Mouse (Mus musculus) limb, embryonic 10.5 days (tissue): ENCODE measurements around the gene Egflam. TPM values are rescaled to one million over a fixed set of nuclear protein-coding genes. Genes with fewer than 3 reads are reported as not detected.
A peak's percentile ranks its signal among the peaks of the same experiment; 100 is the strongest.

Experiments used
- DNase-seq: peaks from one replicate; pipeline ENCODE4 v3.0.0-alpha.2; 2017; ENCODE audit warnings: low spot score
- H3K27ac ChIP-seq: fragments of 300-500 bp; sonication (generic); 2 replicates; pipeline ENCODE4 v1.5.1; 2016; ENCODE audit warnings: mild to moderate bottlenecking
- H3K27me3 ChIP-seq: fragments of 300-500 bp; sonication (generic); 2 replicates; pipeline ENCODE4 v1.6.1; 2016; ENCODE audit warnings: low read depth, mild to moderate bottlenecking; ENCODE audit not compliant: poor library complexity, severe bottlenecking
- H3K36me3 ChIP-seq: fragments of 300-500 bp; sonication (generic); 2 replicates; pipeline ENCODE4 v1.6.1; 2016; ENCODE audit warnings: mild to moderate bottlenecking, moderate library complexity
- H3K4me1 ChIP-seq: fragments of 300-500 bp; sonication (generic); 2 replicates; pipeline ENCODE4 v1.6.1; 2016
- H3K4me3 ChIP-seq: fragments of 300-500 bp; sonication (generic); 2 replicates; pipeline ENCODE4 v1.5.1; 2016; ENCODE audit warnings: mild to moderate bottlenecking, moderate library complexity
- H3K9me3 ChIP-seq: fragments of 300-500 bp; sonication (generic); replicated peaks from 2 replicates; pipeline ENCODE4 v1.6.1; 2016; ENCODE audit warnings: mild to moderate bottlenecking
- WGBS: fragments of 180-500 bp; shearing (Covaris S2); methylation state at CpG from one replicate; pipeline ENCODE4 v1.1.7; 2016; 5-methylcytosine and 5-hydroxymethylcytosine counted together
- polyA plus RNA-seq: library from polyadenylated mRNA; unstranded; fragments of >200 nt; fragmentation: Nextera tagmentation; extraction: Ambion mirVana; gene quantifications from 2 replicates; pipeline ENCODE4 v1.2.1, GENCODE M21; 2016

Gene Egflam
- polyA plus RNA-seq, 1 experiment from 2014 or later, result 11.4 TPM

DNA sequence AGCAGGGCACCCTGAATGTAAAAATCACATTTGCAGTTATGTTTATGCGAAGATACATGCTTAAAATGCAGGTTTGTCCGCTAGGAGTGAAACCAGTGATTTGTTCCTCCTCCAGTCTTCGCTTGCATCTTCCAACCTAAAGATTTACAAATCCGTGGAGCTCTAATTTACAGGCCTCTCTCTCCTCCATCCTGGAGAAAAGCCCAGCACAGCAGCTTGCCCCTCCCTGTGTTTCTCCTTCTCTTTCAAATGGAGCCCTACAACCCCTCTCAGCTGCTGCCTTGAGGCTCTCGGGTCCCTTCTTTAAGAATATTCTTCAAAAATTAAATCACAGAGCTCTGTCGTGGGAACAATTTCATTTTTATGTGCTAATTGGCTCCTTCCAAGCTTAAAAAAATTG, 116.6 kb downstream of the Egflam start:
- Histone ChIP-seq H3K4me1 (no peaks in the 10 kb centered on the region), H3K36me3 (no peaks in the 10 kb centered on the region), H3K4me3 (no peak overlapping the region), H3K27me3 (no peaks in the 10 kb centered on the region), H3K27ac (no peak overlapping the region), H3K9me3 (no peaks in the 10 kb centered on the region)
- WGBS, result 71% methylated on average over 6 of the region's 6 CpGs
- DNase-seq, result no peak

GRCm38 (mm10) chr15:7263822-7264221, 134.4 kb downstream of the Egflam start:
- DNase-seq, result peak; percentile 81
- H3K27me3 ChIP-seq, result no peaks in the 10 kb centered on the region
- H3K4me1 ChIP-seq, result no peaks in the 10 kb centered on the region
- H3K9me3 ChIP-seq, result no peaks in the 10 kb centered on the region
- 19% methylated on average over 3 of the region's 3 CpGs for WGBS
- no peaks in the 10 kb centered on the region for H3K36me3 ChIP-seq
- H3K27ac ChIP-seq, result no peak overlapping the region
- H3K4me3 ChIP-seq, result no peak overlapping the region

GRCm38 (mm10) chr15:7263339-7263738, 134.9 kb downstream of the Egflam start:
- no peaks in the 10 kb centered on the region for H3K9me3 ChIP-seq
- no peaks in the 10 kb centered on the region for H3K27me3 ChIP-seq
- H3K27ac ChIP-seq, result no peak overlapping the region
- WGBS, result 94% methylated on average over 9 of the region's 9 CpGs
- H3K36me3 ChIP-seq, result no peaks in the 10 kb centered on the region
- H3K4me3 ChIP-seq, result no peak overlapping the region
- no peak for DNase-seq
- no peaks in the 10 kb centered on the region for H3K4me1 ChIP-seq

DNA sequence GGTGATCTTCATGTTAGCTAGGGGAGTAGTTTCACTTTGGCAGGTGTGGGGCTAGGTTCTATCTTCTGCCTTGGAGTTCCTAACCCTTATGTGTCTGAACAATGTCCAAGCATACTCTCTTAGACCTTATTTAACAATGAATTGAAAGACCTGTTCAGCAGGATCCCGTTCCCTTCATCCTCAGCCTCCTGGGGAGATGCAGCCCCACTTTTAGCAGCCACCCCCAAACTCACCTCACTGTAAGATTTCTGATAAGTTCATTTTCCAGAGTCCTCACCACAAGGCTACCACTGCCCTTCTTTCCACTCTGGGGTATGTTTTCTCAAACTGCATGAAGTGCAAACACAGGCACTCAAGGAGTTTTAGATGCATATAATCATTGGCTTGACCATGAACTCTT, 136.8 kb downstream of the Egflam start:
- Histone ChIP-seq H3K9me3 (no peaks in the 10 kb centered on the region), H3K36me3 (no peaks in the 10 kb centered on the region), H3K4me1 (no peaks in the 10 kb centered on the region), H3K4me3 (no peak overlapping the region), H3K27ac (no peak overlapping the region), H3K27me3 (no peaks in the 10 kb centered on the region)
- 96% methylated on average over 1 of the region's 1 CpGs for WGBS
- DNase-seq, result no peak

GRCm38 (mm10) chr15:7256577-7256976, 141.6 kb downstream of the Egflam start:
- Histone ChIP-seq H3K4me1 (no peaks in the 10 kb centered on the region), H3K27ac (no peak overlapping the region), H3K9me3 (no peaks in the 10 kb centered on the region), H3K36me3 (peaks cover 5% of the 10 kb centered on the region; the same call in 1 of the 2 replicates), H3K4me3 (no peak overlapping the region), H3K27me3 (no peaks in the 10 kb centered on the region)
- 96% methylated on average over 3 of the region's 3 CpGs for WGBS
- DNase-seq, result no peak

DNA sequence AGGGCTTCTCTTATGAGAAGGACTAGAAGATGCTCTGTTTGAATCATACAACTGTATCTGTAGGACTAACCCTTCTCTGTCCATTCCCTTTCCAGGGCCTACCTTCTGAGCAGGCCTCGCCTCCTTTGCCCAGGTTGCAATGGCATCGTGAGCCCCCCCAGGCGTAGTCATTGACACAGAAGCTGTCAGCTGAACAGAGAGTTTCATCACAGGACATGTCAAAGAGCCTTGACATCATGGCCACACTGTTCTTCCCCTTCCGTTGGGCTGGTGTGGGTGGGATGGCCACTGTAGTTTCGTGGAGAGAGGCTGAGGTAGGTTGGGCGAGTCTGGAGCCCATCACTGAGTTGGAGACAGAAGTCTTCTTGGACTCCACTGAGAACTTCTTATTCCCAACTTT, 144.9 kb downstream of the Egflam start:
- 96% methylated on average over 6 of the region's 6 CpGs for WGBS
- H3K9me3 ChIP-seq, result no peaks in the 10 kb centered on the region
- no peaks in the 10 kb centered on the region for H3K27me3 ChIP-seq
- H3K4me1 ChIP-seq, result no peaks in the 10 kb centered on the region
- no peak for DNase-seq
- H3K36me3 ChIP-seq, result peaks cover 25% of the 10 kb centered on the region
- H3K27ac ChIP-seq, result no peak overlapping the region
- no peak overlapping the region for H3K4me3 ChIP-seq

DNA sequence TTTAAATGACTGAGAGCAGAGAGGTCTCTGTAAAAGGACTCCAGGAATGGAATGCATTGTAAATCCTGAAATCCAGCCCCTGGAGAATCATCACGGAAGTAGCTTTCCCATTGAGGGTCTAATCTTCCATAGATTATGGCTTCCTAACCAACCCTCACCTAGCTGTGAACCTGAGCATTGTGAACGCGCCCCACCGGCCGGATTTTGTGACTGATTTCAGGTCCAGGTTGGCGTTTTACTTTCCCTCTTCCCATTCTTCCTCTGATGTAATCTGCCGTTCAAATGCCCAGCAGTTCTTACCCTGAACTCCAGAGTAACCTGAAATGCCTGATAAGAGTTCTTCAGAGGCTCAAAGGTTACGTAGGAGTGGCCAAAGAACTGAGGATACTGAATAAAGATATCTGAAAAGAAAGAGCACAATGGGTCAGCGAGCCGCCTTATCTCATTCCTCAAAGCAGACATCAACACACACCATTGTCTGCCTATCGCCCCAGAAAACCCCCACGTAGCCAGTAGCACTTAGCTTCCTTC, 146.0 kb downstream of the Egflam start:
- no peak overlapping the region for H3K4me3 ChIP-seq
- no peaks in the 10 kb centered on the region for H3K9me3 ChIP-seq
- no peak for DNase-seq
- WGBS, result 82% methylated on average over 12 of the region's 12 CpGs
- peaks cover 25% of the 10 kb centered on the region for H3K36me3 ChIP-seq
- H3K4me1 ChIP-seq, result no peaks in the 10 kb centered on the region
- no peak overlapping the region for H3K27ac ChIP-seq
- H3K27me3 ChIP-seq, result no peaks in the 10 kb centered on the region

DNA sequence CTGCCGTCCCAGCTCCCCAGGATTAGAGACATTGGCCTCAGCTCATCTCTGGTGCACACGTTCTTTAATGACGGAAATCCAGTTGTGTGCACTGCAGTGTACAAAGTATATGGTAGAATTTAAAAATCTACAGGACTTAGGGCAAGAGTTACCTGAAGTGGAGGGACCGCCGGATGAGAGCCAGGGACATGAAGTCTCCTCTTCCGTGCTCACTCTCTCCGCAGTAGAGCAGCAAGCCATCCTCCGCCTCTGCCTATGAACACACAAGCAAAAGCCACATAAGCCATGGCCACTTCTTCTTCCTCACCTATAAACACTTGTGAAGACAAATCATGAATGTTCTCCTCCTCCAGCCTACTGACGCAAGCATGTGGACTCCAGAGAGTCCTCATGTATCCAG, 147.2 kb downstream of the Egflam start:
- H3K4me3 ChIP-seq, result no peak overlapping the region
- peaks cover 25% of the 10 kb centered on the region for H3K36me3 ChIP-seq
- no peak overlapping the region for H3K27ac ChIP-seq
- H3K27me3 ChIP-seq, result no peaks in the 10 kb centered on the region
- H3K9me3 ChIP-seq, result no peaks in the 10 kb centered on the region
- no peaks in the 10 kb centered on the region for H3K4me1 ChIP-seq
- DNase-seq, result no peak
- 97% methylated on average over 9 of the region's 9 CpGs for WGBS

DNA sequence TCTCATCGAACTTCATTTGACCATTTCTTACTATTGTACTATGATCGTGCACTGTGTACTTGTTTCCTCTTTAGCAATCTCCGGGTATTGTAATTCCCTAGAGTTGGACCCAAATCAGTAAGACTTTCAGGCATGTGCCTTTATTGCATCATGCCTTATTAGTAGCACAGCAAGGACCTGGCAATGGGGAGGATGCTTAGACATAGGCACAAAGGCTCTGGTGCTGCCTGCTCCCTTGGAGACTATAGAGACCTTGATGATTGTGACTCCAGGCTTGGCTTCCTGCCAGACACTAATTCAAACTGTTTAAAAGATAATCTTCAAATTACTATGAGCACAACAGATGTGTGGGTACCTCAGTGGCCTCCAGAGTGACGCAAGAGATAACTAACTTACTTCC, 149.0 kb downstream of the Egflam start:
- H3K27ac ChIP-seq, result no peak overlapping the region
- peaks cover 25% of the 10 kb centered on the region for H3K36me3 ChIP-seq
- H3K4me3 ChIP-seq, result no peak overlapping the region
- no peaks in the 10 kb centered on the region for H3K4me1 ChIP-seq
- 96% methylated on average over 4 of the region's 4 CpGs for WGBS
- no peak for DNase-seq
- H3K9me3 ChIP-seq, result no peaks in the 10 kb centered on the region
- no peaks in the 10 kb centered on the region for H3K27me3 ChIP-seq

GRCm38 (mm10) chr15:7247321-7247720, 150.9 kb downstream of the Egflam start:
- 86% methylated on average over 8 of the region's 8 CpGs for WGBS
- H3K4me1 ChIP-seq, result peaks cover 3% of the 10 kb centered on the region
- no peaks in the 10 kb centered on the region for H3K27me3 ChIP-seq
- no peak overlapping the region for H3K27ac ChIP-seq
- no peak overlapping the region for H3K4me3 ChIP-seq
- peaks cover 20% of the 10 kb centered on the region for H3K36me3 ChIP-seq
- DNase-seq, result no peak
- H3K9me3 ChIP-seq, result no peaks in the 10 kb centered on the region

- H3K4me1 ChIP-seq, result peaks cover 6% of the 10 kb centered on the region
- H3K27ac ChIP-seq, result peak overlapping the region; percentile 30; the same call in 1 of the 2 replicates
- peaks cover 2% of the 10 kb centered on the region; the same call in 1 of the 2 replicates for H3K36me3 ChIP-seq
- H3K27me3 ChIP-seq, result no peaks in the 10 kb centered on the region
- H3K4me3 ChIP-seq, result no peak overlapping the region
- no peak for DNase-seq
- no peaks in the 10 kb centered on the region for H3K9me3 ChIP-seq
- WGBS, result 82% methylated on average over 15 of the region's 15 CpGs
These were observed 155.9 kb downstream of the Egflam start for GRCm38 (mm10) chr15:7242161-7242850.

GRCm38 (mm10) chr15:7240950-7241349, 157.2 kb downstream of the Egflam start:
- WGBS, result 83% methylated on average over 3 of the region's 3 CpGs
- Histone ChIP-seq H3K4me3 (no peak overlapping the region), H3K27ac (no peak overlapping the region), H3K36me3 (peaks cover 2% of the 10 kb centered on the region; the same call in 1 of the 2 replicates), H3K9me3 (no peaks in the 10 kb centered on the region), H3K4me1 (peaks cover 6% of the 10 kb centered on the region), H3K27me3 (no peaks in the 10 kb centered on the region)
- DNase-seq, result no peak

DNA sequence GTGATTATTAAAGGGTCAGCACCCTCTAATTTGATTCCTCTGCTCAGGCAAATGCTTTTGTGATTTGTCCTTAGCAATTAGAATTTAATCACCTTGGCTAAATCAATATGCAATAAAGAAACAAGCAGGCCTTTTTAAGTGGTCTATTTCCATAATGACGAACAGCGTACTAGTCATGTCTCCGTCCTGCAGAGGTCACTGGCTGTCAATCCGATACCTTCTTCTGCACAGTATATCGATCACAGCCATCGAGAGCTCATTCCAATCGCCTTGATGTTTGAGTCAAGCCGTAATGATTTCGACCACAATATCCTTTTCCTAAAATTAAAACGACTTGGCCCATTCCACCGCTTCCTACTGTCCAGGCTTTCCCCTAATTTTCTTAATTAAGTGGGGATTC, 158.3 kb downstream of the Egflam start:
- Histone ChIP-seq H3K36me3 (peaks cover 2% of the 10 kb centered on the region; the same call in 1 of the 2 replicates), H3K4me1 (peaks cover 6% of the 10 kb centered on the region), H3K27me3 (no peaks in the 10 kb centered on the region), H3K27ac (no peak overlapping the region), H3K9me3 (no peaks in the 10 kb centered on the region), H3K4me3 (no peak overlapping the region)
- no peak for DNase-seq
- WGBS, result 88% methylated on average over 11 of the region's 11 CpGs
